38 mouse cellular contexts compared by ENCODE assay signal in genomic region chr6:83790533-83790932, GRCm38 (mm10). TPM values are rescaled to one million over a fixed set of nuclear protein-coding genes. Genes with fewer than 3 reads are reported as not detected.
"Had no signal": no experiment of that assay in that cellular context is flagged by ENCODE, and none has a peak within 500 bp of the region (broad histone marks: within the 10 kb centered on the region; RNA-seq: fewer than 3 reads in every experiment).

No protein-coding gene starts in this region.

RNA-seq across cellular contexts. Expression of gene Ankrd53, which starts 28.1 kb away (rescaled TPM):
- total RNA-seq: left cerebral cortex, adult 8-10 months; left cerebral cortex, postnatal 10 days; left cerebral cortex, postnatal 14 days; left cerebral cortex, postnatal 25 days; left cerebral cortex, postnatal 36 days; left cerebral cortex, postnatal 4 days; liver, adult 2 months; megakaryocyte progenitor cell, adult 5-6 weeks; megakaryocyte, adult 5-6 weeks; megakaryocyte-erythroid progenitor cell, adult 5-6 weeks; midbrain, postnatal 0 days; monocyte, adult 5-6 weeks had no signal
- polyA plus RNA-seq: limb, embryonic 14.5 days; liver, adult 2 months; liver, embryonic 12.5 days; liver, embryonic 13.5 days; liver, embryonic 15.5 days; liver, embryonic 16.5 days; liver, postnatal 0 days; lung, adult 2 months; lung, embryonic 15.5 days; lung, embryonic 16.5 days; macrophage; midbrain, embryonic 10.5 days; midbrain, embryonic 11.5 days; midbrain, embryonic 12.5 days; neural tube, embryonic 11.5 days had no signal

RNA-seq across cellular contexts. Expression of gene Atp6v1b1, which starts 47.7 kb away (rescaled TPM):
- total RNA-seq: left cerebral cortex, adult 8-10 months; left cerebral cortex, postnatal 14 days; left cerebral cortex, postnatal 25 days; left cerebral cortex, postnatal 36 days; liver, adult 2 months; megakaryocyte progenitor cell, adult 5-6 weeks; megakaryocyte, adult 5-6 weeks; megakaryocyte-erythroid progenitor cell, adult 5-6 weeks; monocyte, adult 5-6 weeks had no signal
- polyA plus RNA-seq: limb, embryonic 10.5 days; limb, embryonic 11.5 days; limb, embryonic 12.5 days; limb, embryonic 13.5 days; limb, embryonic 15.5 days; liver, adult 2 months; liver, embryonic 11.5 days; liver, embryonic 12.5 days; liver, embryonic 13.5 days; liver, embryonic 15.5 days; liver, embryonic 16.5 days; liver, postnatal 0 days; lung, embryonic 14.5 days; macrophage; midbrain, embryonic 10.5 days; midbrain, embryonic 11.5 days; midbrain, embryonic 12.5 days; midbrain, embryonic 13.5 days; midbrain, embryonic 14.5 days; midbrain, embryonic 15.5 days; midbrain, embryonic 16.5 days; myocyte; neural tube, embryonic 11.5 days had no signal
